Mouse (Mus musculus) heart, postnatal 4 days (tissue): ENCODE results near the gene Zfp652. TPM values are rescaled to one million over a fixed set of nuclear protein-coding genes. Genes with fewer than 3 reads are reported as not detected.

Experiments
- DNase-seq: peaks from one replicate; pipeline ENCODE4 v3.0.0; 2021
- total RNA-seq, 2 experiments: library from RNA; stranded (reverse); gene quantifications; 2 replicates each; pipeline ENCODE4 v1.2.3; 2021

The Zfp652 gene
- total RNA-seq, 2 experiments from 2014 or later, result 42.8 to 48.2 TPM

- DNase-seq, result no peak
Measured at GRCm38 (mm10) chr11:95809603-95810002, 97.1 kb downstream of the Zfp652 start.

GRCm38 (mm10) chr11:95810828-95811227, 98.4 kb downstream of the Zfp652 start:
- DNase-seq, result no peak

- DNase-seq, result no peak
Measured at GRCm38 (mm10) chr11:95811741-95812140, 99.3 kb downstream of the Zfp652 start.

GRCm38 (mm10) chr11:95812224-95812623, 99.8 kb downstream of the Zfp652 start:
- DNase-seq, result no peak

- DNase-seq, result no peak
Measured at GRCm38 (mm10) chr11:95814101-95814500, 101.6 kb downstream of the Zfp652 start.

- no peak for DNase-seq
Measured at GRCm38 (mm10) chr11:95814857-95815256, 102.4 kb downstream of the Zfp652 start.

- no peak for DNase-seq
Measured at GRCm38 (mm10) chr11:95815412-95815811, 102.9 kb downstream of the Zfp652 start.

GRCm38 (mm10) chr11:95819138-95819537, 106.7 kb downstream of the Zfp652 start:
- no peak for DNase-seq

- DNase-seq, result no peak
Measured at GRCm38 (mm10) chr11:95821511-95821910, 109.0 kb downstream of the Zfp652 start.

- no peak for DNase-seq
Measured at GRCm38 (mm10) chr11:95822437-95822836, 110.0 kb downstream of the Zfp652 start.

GRCm38 (mm10) chr11:95824071-95824876, 111.8 kb downstream of the Zfp652 start, which contains the start of gene Phospho1:
Gene Phospho1 (plus strand): TSS chr11:95824499.
- DNase-seq, result peak; percentile 96

GRCm38 (mm10) chr11:95824877-95825243, 112.4 kb downstream of the Zfp652 start:
- DNase-seq, result peak; percentile 91

- DNase-seq, result no peak
Measured at GRCm38 (mm10) chr11:95825625-95826024, 113.2 kb downstream of the Zfp652 start.

- DNase-seq, result no peak
Measured at GRCm38 (mm10) chr11:95826317-95827167, 114.1 kb downstream of the Zfp652 start.

- DNase-seq, result no peak
Measured at GRCm38 (mm10) chr11:95827168-95827447, 114.6 kb downstream of the Zfp652 start.

GRCm38 (mm10) chr11:95827464-95828085, 115.1 kb downstream of the Zfp652 start:
- peak; percentile 84 for DNase-seq

GRCm38 (mm10) chr11:95828181-95828964, 115.9 kb downstream of the Zfp652 start:
- DNase-seq, result no peak

- DNase-seq, result no peak
Measured at GRCm38 (mm10) chr11:95829526-95830050, 117.1 kb downstream of the Zfp652 start.

- no peak for DNase-seq
Measured at GRCm38 (mm10) chr11:95830411-95831275, 118.2 kb downstream of the Zfp652 start.

- no peak for DNase-seq
Measured at GRCm38 (mm10) chr11:95831276-95831619, 118.8 kb downstream of the Zfp652 start.

- no peak for DNase-seq
Measured at GRCm38 (mm10) chr11:95831641-95832040, 119.2 kb downstream of the Zfp652 start.
